Mouse (Mus musculus): Measurements from ENCODE around the gene Fbxw8.

- TF ChIP-seq CTCF (IDR thresholded peaks at IDR 0.05; ENCODE audit: low read depth, low read length): no peak
- TF ChIP-seq POLR2A (IDR thresholded peaks at IDR 0.05; ENCODE audit: extremely low read depth, insufficient read depth, low read length): no peak
These were observed 66.2 kb downstream of the Fbxw8 start for GRCm38 (mm10) chr5:118089102-118089501.
